Mouse (Mus musculus): ENCODE results near the gene Slc5a6. TPM values are rescaled to one million over a fixed set of nuclear protein-coding genes. Genes with fewer than 3 reads are reported as not detected.
"Not testable (repeated sequence)": the region's sequence is repeated elsewhere in the genome, so short reads cannot be mapped to it uniquely, and the experiment has no call there.

Gene Slc5a6
- total RNA-seq, 2 experiments from 2014 or later = 14.1 to 16.0 TPM

DNA sequence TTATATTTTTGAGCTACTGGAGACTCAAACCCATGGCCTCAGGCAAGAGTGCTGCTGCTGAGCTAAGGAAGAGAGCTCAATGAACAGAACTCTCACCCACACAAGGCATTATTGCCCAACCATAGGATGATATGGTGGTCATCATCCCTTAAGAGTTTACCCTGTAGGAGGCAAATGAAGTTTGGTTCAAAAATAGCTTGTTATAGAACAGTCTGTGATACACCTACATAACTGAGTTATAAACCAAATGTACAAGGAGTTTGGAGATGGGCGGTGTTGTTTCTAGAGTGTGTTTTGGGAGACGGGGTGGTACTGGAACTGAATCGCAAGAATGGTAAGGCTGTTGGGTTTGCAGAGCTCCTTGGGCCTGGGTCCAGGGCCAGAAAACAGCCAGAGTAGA, 21.1 kb upstream of the Slc5a6 start:
- no peak for DNase-seq

DNA sequence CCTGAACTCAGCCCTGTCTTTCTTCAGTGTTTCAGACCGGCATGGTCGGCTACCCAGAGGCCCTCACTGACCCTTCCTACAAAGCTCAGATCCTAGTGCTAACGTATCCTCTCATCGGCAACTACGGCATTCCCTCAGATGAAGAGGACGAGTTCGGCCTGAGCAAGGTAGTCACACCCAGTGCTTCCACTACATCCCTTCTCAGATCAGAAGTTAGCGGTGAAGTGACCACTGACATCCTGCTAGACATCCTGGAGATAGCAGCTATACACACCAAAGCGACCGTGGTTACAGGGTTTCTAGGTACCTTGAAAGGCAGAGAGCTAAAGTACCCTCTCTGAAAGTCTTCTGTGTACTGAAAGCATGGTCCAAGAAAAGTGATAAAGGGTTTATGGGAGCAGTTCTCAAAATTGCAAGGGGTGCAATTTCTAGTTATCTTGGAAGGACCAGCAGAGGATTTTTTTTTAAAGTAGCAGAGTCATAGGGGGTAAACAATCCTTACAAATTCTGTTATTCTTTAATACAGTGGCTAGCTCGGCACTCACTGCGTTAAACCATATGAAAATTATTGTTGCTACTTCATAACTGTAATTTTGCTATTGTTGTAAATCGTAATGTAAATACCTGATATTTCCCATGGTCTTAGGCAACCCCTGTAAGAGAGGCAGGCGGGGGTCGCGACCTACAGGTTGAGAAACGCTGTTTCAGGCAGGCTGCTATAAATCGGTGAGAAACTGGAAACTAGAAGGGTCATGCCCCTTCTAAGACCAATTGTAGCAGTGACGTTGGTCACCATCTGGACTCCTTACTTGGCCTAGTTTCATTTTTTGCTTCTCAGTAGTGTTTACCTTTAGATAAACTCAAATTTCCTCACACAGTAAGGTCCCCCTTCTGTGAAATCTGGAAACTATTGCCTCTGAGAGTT, 6.8 kb upstream of the Slc5a6 start:
- DNase-seq = no peak

DNA sequence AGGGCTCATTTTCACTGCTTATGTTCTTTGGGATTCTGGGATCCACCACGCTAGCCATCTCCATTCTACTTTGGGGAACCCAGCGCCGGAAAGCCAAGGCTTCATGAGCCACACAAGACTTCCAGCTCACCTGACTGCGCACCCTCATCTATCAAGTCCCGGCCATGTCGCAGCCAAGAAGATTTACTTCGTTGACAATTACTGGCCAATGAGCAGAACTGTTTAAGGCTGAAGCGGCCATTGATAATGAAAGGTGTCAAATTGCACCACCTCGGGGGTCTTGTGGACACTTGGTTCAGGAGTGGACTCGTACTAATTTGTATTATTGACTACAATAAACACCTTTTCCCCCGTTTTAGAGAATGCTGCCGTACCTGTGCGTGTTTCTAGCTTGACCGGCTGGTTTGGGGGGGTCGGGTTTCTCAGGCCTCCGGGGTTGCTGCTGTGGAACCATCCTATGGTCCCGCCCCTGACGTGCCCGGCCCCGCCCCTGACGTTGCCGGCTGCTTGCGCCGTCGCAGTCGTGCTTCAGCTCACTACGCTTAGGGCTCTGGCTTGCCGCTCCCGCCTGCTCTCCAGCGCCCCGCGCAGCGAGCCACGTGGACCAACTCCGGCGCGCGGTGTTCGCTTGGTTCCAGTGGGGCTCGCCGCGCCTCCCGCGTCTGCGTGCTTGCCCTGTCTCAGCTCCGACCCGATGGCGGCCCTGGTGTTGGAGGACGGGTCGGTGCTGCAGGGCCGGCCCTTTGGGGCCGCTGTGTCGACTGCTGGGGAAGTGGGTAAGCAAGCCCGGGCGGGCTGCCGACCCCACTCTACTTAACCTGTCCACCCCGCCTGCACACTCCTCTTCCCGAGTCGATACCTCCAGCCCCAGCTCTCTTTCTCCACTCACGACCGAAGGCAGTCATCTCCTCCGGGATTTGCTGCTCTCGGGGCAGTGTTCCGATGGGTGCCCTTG, 5.8 kb upstream of the Slc5a6 start, which contains the start of gene Cad:
Gene Cad, plus strand, starts transcription at position 520 of the 955 bp plus-strand sequence.
- DNase-seq = peak; percentile 98

DNA sequence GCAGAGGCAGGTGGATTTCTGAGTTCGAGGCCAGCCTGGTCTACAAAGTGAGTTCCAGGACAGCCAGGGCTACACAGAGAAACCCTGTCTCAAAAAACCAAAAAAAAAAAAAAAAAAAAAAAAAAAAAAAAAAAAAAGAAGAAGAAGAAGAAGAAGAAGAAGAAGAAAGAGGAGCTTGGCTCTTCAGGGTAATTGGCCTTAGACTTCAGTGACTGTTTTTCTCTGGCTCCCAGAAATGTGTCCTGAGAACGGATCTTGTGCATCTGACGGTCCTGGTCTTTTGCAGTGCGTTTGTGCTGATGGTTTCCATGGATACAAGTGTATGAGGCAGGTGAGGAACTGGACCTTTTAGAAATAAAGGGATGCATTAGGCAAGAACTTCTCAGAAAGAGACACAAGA, 5.0 kb upstream of the Slc5a6 start:
- DNase-seq = not testable (repeated sequence)

DNA sequence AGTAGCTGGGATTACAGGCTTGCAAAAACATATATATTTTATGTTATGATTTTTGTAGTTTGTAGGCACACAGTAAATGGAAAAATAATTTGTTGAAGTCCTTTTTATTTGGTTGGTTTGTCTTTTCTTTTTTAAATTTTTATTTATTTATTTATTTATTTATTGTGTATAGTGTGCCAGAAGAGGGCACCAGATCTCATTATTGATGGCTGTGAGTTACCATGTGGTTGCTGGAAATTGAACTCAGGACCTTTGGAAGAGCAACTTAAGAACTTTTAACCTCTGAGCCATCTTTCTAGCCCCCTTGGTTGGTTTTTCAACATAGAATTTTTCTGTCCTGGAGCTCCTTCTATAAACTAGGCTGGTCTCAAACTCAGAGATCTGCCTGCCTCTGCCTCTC, 1.7 kb upstream of the Slc5a6 start:
- no peak for DNase-seq

DNA sequence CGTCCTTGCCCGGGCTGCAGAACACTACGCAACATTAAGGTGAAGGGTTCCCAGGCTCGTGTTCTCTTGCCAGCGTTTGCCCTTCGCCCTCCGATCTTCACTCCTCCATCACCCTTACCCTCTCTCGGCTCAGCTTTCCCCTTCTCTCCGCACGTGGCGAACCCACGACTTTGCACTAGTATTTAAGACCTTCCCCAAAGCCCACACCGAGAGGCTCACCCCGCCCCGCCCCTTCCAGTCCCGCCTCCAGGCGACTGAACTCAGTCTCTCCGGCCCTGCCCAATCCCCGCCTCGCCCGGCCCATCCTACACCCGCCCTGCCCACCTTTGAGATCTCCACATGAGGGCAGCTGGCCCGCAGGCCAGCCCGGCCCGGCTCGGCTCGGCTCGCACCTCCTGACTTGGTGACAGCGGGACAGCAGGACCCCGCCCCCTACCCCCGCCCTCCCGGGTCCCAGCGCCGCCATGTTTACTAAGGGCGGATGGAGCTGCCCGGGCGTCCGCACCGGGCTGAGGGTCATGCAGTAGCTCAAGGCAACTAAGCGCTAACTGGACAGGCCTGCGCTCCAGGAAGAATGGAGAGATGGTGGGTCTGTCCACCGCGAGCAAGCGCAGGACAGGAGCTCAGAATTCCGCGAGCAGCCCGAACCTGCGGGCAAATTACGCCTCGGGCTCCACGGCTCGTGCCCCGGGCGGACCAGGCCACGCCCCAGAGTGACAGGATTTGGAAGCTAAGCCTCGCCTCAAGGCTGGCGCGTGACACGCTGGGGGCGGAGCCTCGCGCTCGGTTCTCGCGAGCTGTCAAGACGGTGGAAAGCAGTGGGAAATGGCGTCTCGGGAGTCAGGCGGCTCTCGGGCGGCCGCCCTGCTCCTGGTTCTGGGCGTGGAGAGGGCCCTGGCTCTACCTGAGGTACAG, 619 bp downstream of the Slc5a6 start, which contains the start of gene Atraid:
Gene Atraid, plus strand, starts transcription at position 465 of the 915 bp plus-strand sequence.
- peak; percentile 99 for DNase-seq

DNA sequence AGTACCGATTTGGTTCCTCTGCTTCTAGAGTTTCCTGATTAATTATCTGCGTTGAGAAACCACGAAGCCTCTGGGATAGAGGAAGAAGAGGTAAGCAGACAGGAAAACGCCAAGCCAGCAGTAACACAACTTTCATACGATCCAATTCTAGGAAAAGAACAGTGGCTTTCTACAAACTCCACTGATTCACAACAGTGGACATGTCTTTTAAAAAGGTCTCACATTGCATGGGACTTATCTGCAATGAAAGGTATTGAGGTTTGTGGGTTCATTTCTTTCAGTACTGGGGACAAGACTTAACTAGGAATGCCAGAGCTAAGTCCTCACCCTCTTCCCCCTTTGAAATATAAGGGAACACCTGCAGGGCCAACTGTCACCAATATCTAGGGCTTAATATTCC, 1.6 kb downstream of the Slc5a6 start:
- no peak for DNase-seq

DNA sequence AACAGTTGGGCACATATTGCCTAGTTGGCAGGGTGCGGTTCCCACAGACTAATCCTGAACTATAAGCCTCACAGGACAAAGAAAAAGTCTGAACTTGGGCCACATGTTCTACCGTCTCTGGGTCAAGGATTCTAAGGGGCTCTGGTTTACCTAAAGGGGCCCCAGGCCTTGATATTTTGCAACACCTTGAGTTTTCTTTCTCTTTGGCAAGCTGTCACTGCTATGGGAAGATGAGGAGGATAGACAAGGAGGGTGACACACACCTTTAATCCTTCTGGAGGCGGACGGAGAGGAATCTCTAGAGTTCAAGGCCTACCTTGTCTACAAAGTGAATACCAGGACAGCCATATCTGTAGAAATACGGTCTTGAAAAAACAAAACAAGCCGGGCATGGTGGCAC, 2.3 kb downstream of the Slc5a6 start:
- DNase-seq = no peak

DNA sequence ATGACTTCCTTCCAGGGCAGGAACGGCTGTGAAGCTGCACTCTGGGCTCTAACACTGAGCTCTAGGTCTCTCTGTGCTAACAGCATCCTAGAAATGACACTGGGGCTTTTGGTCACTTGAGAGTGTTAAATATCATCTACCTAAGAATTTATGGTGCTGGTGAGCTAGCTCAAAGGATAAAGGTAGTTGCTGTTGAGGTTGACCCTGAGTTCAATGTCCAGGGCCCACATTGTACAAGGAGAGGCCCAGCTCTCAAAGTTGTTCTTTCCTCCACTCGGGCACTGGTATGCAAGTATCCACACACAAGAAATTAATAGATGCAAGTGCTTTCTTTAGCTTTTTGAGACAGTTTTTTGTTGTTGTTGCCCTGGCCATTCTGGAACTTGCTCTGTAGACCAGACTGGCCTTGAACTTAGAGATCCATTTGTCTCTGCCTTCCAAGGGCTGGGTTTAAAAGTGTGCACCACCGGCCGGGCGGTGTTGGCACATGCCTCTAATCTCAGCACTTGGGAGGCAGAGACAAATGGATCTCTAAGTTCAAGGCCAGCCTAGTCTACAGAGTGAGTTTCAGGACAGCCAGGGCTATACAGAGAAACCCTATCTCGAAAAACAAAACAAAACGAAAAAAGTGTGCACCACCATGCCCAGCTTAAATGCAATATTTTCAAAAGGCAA, 10.4 kb downstream of the Slc5a6 start:
- peak; percentile 47 for DNase-seq

DNA sequence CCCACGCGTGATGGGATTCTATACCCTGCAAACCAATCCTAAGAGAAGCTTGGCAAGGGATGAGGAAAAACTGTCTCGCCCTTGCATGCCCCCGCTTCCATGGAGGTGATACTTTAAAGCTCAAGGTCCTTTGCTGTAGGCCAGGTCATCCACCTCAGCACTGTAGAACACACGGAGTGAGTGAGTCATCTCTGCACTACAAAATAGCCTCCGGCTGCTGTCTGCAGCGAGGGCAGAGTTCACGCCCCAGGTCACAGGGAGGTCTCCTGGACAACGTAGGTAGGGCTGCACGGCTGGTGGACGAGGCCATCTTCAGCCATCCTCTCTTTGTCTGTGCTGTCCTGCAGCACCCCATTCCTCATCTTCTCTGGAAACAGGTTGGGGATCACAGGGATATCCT, 12.2 kb downstream of the Slc5a6 start:
- DNase-seq = not testable (repeated sequence)

DNA sequence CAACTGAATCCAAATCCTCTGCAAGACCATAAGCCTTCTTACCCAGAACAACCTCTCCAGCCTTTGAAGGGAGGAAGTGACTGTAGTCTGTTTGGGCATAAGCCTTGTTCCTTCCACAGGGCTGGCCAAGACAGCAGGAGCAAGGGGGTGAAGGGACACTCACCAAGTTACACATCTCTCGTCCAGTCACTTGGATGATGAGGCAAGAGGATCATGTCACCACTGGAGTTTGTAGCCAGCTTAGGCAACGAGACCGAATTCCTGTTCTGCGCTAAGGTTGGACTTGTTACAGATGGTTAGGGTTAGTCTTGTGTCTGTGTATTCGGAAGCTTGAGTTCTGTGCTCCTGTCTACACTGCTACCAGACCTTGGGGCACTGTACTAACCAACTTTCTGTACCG, 14.1 kb downstream of the Slc5a6 start:
- no peak for DNase-seq

DNA sequence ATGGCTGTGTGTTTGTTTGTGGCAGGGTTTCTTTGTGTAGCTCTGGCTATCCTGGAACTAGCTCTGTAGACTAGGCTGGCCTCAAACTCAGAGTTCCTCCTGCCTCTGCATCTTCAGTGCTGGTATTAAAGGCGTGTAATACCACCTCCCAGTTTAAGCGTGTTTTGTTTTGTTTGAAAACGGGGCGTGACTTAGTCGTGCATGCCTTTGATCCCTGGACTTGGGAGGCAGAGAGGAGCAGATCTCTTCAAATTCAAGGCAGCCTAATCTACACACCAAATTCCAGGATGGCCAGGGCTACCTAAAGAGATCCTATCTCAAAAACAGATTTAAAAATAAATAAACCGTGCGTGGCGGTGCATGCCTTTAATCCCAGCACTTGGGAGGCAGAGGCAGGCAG, 17.2 kb downstream of the Slc5a6 start:
- no peak for DNase-seq

DNA sequence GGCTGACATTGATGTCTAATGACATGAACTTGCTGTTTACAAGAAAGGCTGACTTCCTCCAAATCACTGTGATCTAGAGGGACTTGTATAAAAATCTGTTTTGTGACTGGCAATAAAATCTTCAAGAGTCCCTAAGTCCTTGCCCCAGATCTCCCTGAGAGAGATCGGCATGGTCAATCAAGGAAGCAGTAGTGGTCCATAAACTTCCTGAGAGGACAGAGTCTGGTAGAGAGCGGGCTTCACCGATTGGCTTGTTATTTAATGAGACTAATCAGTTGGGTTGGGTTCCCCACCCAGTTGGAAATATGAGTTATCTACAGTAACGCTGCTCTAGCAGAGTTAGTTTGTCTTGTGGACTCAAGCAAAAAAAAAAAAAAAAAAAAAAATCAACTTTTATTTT, 17.8 kb downstream of the Slc5a6 start:
- no peak for DNase-seq

DNA sequence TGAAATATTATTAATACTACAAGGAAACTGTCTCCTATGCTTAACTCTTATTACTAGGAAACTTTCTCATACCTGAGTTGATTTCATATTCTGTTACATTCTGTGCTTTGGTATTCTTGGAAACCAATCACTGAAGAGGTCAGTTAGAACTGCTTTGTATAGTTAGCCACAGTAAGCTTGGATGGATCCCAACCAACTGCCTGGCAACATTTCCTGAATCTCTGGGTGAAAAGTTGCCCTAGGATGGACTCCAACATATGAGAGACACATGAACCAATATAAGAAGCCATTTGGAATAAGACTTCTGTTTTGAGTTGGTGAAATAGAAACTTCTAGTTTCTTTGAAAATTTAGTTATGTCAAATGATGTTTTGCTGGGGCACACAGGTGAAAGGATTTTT, 24.1 kb downstream of the Slc5a6 start:
- DNase-seq = peak; percentile 44

DNA sequence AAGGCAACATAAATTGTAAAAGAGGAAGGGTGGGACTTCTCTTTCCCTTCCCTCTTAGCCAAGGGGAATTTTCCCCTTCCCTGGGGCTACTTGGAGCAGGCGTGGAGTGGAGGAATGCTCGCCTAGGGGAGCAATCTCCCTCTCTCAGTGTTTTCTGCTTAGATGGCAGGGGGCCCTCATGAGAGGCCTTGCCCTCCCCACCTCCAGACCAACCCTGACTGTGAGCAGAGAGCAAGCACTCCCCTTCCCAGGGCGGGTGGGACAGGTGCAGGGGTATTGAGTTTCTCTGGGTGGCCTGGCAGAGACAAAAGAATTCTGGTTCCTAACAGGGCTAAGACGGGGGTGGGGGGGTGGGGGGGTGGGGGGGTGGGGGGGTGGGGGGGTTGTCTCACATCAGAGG, 25.5 kb downstream of the Slc5a6 start:
- no peak for DNase-seq

DNA sequence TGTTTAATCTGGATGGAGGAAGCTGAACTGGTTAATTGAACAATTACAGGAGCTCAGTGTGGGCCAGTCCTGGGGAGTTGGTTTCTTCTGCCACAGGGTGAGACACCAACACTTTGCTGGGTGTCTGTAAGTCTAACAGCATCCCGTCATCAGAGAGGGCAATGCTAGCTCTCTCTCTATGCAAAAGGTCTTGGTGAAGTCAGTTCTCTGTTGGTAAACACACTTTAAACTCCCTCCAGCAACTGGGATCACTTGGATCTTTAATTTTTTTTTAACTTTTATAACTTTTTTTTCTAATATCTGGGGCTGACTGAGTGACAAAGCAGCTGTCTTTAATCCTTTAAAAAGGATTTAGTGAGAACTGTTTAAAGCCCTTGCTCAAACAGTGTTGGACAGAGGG, 26.0 kb downstream of the Slc5a6 start:
- DNase-seq = no peak

DNA sequence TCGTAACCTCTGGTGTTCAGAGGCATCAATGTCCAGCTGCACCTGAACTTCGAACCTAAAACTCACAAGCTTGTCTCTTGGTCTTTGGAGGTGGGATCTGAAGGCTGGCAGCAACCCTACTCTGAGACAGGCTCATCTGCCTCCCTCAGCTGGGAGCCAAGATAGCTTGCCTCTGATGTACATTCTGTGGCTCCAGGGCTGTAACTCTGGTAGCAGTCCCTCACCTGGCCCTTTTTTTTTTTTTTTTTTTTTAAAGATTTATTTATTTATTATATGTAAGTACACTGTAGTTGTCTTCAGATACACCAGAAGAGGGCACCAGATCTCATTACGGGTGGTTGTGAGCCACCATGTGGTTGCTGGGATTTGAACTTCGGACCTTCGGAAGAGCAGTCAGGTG, 26.9 kb downstream of the Slc5a6 start:
- DNase-seq = not testable (repeated sequence)

DNA sequence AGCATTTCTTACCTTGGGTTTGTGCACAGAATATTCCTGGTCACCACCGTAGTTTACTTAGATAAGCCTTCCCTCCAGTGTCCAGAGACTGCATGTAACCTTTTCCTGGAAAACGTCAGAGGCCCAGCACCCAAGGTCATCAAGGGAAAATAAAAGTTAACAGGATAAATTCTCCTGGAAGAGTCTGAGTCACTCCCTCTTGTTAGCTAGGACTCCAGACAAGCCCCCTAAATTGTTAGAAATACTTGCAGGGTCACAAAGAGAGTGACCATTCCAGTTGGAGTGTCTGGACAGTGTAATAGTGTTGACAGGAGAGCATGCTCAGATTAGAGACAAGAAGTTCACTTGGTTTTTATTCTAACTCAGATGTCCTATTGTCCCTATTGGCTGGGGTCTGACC, 32.8 kb downstream of the Slc5a6 start:
- DNase-seq = no peak

DNA sequence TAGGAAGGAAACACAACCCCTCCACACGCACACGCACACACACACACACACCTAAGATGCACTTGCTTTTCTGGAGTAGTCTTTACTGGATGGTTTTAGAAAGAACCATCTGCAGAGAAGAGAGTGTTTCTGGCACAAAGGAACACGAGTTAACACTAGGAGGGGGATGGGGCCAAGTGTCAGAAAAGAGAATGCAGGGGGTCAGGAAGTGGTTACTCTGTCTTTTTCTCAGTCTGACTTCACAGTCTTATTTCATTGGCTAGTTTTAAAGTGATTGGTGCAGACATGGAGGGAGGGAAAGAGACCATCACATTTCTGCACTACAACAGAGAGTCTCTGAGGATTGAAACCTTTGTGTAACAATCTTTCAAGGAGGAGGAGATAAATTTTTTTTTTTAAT, 36.0 kb downstream of the Slc5a6 start:
- no peak for DNase-seq

DNA sequence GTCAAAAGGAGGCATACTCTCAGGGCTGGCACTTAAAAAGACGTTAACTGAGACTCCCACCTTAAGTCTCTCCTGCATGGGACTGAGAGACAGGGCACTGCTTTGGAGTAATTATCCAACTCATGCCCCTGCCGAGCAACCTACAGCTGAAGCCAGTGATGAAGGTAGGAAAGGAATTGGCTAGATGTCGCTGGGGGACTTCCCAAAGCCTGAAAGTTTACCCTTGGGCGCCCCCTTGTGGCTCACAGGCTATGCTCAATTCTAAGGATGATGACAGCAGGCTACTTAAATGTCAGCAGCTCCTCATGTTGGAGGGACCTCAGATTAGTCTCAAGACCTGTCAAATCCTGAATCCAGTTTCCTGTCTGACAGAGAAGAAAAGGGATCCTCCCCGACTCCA, 44.5 kb downstream of the Slc5a6 start:
- DNase-seq = peak; percentile 95

DNA sequence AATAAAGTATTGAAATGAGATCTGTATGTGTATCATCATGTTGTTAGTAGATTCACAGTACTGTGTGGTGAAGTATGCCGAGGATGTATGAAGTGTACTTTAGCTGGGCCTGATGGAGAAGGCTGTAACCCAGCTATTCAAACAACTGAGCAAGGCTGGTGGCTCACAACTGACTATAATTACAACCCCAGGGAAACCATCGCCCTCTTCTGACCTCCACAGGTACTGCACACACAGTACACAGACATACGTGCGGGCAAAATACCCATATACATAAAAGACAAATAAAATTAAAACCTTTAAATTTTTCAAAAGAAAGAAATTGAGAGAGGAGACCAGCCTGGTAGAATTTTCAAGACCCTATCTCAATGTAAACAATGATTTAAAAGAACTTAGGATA, 47.2 kb downstream of the Slc5a6 start:
- DNase-seq = no peak
